Mouse (Mus musculus) forebrain, embryonic 13.5 days (tissue): ENCODE results near the gene Tkt. TPM values are rescaled to one million over a fixed set of nuclear protein-coding genes. Genes with fewer than 3 reads are reported as not detected.

Source experiments
- ATAC-seq: fragments of 200-750 bp; cut with Nextera tagmentation; 2 replicates; pipeline ENCODE4 v1.8.0; 2017
- H3K27ac ChIP-seq: fragments of 300-500 bp; sonication (generic); 2 replicates; pipeline ENCODE4 v1.5.1; 2015; ENCODE audit warnings: inconsistent platforms, mild to moderate bottlenecking, moderate library complexity
- H3K27me3 ChIP-seq: fragments of 300-500 bp; sonication (generic); 2 replicates; pipeline ENCODE4 v1.6.1; 2015; ENCODE audit warnings: mild to moderate bottlenecking, inconsistent platforms
- H3K36me3 ChIP-seq: fragments of 300-500 bp; sonication (generic); 2 replicates; pipeline ENCODE4 v1.6.1; 2015; ENCODE audit warnings: mild to moderate bottlenecking, inconsistent platforms; ENCODE audit not compliant: poor library complexity, severe bottlenecking
- H3K4me1 ChIP-seq: fragments of 300-500 bp; sonication (generic); 2 replicates; pipeline ENCODE4 v1.6.1; 2015; ENCODE audit warnings: inconsistent platforms
- H3K4me2 ChIP-seq: fragments of 300-500 bp; sonication (generic); 2 replicates; pipeline ENCODE4 v1.6.1; 2015; ENCODE audit warnings: inconsistent platforms, mild to moderate bottlenecking, moderate library complexity
- H3K4me3 ChIP-seq: fragments of 300-500 bp; sonication (generic); 2 replicates; pipeline ENCODE4 v1.5.1; 2015; ENCODE audit warnings: mild to moderate bottlenecking, inconsistent platforms
- H3K9ac ChIP-seq: fragments of 300-500 bp; sonication (generic); 2 replicates; pipeline ENCODE4 v1.6.1; 2015; ENCODE audit warnings: mild to moderate bottlenecking, inconsistent platforms
- H3K9me3 ChIP-seq: fragments of 300-500 bp; sonication (generic); replicated peaks from 2 replicates; pipeline ENCODE4 v1.6.1; 2016; ENCODE audit warnings: inconsistent platforms
- WGBS: fragments of 180-500 bp; shearing (Covaris S2); methylation state at CpG from one replicate; pipeline ENCODE4 v1.1.7; 2015; 5-methylcytosine and 5-hydroxymethylcytosine counted together
- polyA plus RNA-seq: library from polyadenylated mRNA; unstranded; fragments of >200 nt; fragmentation: Nextera tagmentation; extraction: Ambion mirVana; gene quantifications from 2 replicates; pipeline ENCODE4 v1.2.1, GENCODE M21; 2015

Gene Tkt
- polyA plus RNA-seq, 1 experiment from 2014 or later: 274 TPM

DNA sequence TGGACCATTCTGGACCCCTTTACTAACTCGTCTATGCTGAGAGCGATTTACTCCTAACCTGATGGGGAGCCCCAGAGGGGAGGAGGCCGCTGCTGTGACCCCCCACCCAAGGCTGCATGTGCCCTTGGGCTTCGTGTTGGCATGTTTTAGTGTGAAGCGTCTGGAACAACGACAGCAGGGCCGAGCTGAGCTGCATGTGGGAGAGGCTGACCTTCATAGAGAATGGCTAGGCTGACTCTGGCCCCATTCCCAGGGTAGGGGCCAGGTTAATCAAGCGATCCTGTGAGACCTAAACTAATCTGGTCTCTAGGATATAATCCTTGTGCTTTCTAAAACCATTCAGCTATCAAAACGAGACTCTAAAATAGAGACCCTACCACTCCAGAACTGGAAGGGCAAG lies 9.6 kb downstream of the Tkt start:
- WGBS: 78% methylated on average over 9 of the region's 9 CpGs
- Histone ChIP-seq H3K4me1 (peaks cover 25% of the 10 kb centered on the region), H3K9ac (no peak overlapping the region), H3K9me3 (no peaks in the 10 kb centered on the region), H3K4me2 (no peak overlapping the region), H3K4me3 (no peak overlapping the region), H3K27ac (no peak overlapping the region), H3K27me3 (no peaks in the 10 kb centered on the region), H3K36me3 (peaks cover 63% of the 10 kb centered on the region)
- no peak for ATAC-seq

GRCm38 (mm10) chr14:30559321-30559850 lies 11.2 kb downstream of the Tkt start:
- H3K9ac ChIP-seq: no peak overlapping the region
- H3K36me3 ChIP-seq: peaks cover 73% of the 10 kb centered on the region
- peak overlapping the region; percentile 16; the same call in 1 of the 2 replicates for H3K27ac ChIP-seq
- no peaks in the 10 kb centered on the region for H3K9me3 ChIP-seq
- peaks cover 25% of the 10 kb centered on the region for H3K4me1 ChIP-seq
- WGBS: 83% methylated on average over 17 of the region's 17 CpGs
- ATAC-seq: no peak
- no peak overlapping the region for H3K4me2 ChIP-seq
- H3K4me3 ChIP-seq: no peak overlapping the region
- no peaks in the 10 kb centered on the region for H3K27me3 ChIP-seq

DNA sequence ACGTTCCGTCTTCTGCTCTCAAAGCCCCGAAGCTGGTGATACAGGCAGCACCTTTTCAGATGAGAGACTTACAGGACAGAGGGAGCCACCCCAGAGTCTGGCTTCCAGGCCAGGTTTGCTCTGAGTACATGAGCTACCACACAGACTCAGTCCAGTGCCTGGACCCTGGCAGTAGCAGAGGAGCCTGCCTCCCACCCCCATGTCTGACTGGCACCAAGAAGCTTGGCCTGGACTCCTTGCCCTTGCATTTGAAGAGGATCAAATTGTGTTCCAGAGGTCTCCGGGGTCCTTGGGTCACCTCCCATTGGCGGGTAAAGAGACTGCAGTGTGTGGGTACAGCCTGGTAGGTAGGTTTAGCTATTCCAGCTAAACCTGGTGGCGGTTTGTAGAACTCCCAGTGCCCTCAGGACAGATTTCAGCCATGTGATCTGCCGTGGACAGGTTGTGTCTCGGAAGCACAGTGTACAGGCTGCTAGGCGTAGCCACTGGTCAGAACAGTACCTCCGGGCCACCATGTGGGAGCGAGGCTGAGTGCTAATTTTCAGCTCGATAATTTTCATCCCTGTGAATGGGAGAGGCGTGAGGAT lies 12.7 kb downstream of the Tkt start:
- H3K27me3 ChIP-seq: no peaks in the 10 kb centered on the region
- no peaks in the 10 kb centered on the region for H3K9me3 ChIP-seq
- peak overlapping the region; percentile 79 for H3K27ac ChIP-seq
- no peak overlapping the region for H3K9ac ChIP-seq
- WGBS: 89% methylated on average over 13 of the region's 13 CpGs
- H3K4me1 ChIP-seq: peaks cover 25% of the 10 kb centered on the region
- H3K36me3 ChIP-seq: peaks cover 78% of the 10 kb centered on the region
- no peak overlapping the region for H3K4me3 ChIP-seq
- no peak overlapping the region for H3K4me2 ChIP-seq
- ATAC-seq: no peak

DNA sequence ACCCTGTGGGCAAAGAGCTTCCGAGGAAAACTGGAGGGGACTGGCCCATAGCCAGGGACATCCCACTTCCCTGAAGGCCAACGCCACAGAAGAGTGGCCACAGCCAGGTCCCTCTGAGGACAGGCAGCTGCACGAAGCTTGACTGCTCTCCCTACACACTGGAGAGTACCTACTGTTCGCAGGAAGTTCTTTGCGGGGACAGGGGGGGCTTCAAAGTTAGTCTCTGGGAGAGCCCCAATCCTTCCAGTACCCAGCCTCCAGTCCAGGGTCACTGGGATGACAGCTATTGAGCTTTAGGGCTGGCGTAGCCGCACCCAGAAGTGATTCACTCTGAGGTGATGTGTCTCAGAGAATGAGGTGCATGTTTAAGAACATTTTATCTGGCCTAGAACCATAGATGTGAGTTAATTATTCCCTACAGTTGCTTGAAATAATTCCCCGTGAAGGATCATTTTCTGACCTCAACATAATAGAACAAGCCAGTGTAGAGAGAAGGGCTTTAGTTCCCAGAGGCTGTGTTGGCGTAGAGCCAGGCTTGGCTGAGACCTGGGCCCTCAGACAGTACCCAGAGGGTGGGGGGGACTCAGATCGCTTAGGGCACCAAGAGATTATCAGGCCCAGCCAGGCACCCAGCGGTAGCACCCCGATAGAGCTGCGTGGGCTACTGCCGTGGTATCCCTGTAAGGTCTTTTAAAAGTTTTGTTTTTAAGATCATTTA lies 13.5 kb downstream of the Tkt start:
- no peaks in the 10 kb centered on the region for H3K27me3 ChIP-seq
- H3K9ac ChIP-seq: 0 out of 2 replicates have a peak overlapping the region, but pooled peaks have one; percentile 21
- peak; percentile 75 for ATAC-seq
- WGBS: 37% methylated on average over 14 of the region's 14 CpGs
- H3K27ac ChIP-seq: peak overlapping the region; percentile 79
- peaks cover 78% of the 10 kb centered on the region for H3K36me3 ChIP-seq
- H3K4me2 ChIP-seq: no peak overlapping the region
- H3K9me3 ChIP-seq: no peaks in the 10 kb centered on the region
- H3K4me1 ChIP-seq: peaks cover 25% of the 10 kb centered on the region
- no peak overlapping the region for H3K4me3 ChIP-seq

DNA sequence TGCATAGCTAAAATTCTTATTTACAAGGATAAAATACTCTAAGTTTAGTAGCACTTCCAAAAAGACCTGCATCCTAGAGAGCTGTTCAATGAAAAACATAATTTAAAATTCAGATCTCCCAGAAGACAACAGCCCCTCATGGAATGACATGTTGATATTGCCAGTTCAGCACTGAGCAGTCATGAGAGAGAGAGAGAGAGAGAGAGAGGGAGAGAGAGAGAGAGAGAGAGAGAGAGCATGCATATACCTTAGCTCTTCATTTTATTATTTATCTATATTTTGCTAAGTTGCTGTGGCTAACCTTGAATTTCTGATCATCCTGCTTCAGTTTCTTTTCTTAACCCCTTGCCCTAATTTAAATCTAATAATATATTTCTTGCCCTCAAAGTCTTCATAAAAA lies 14.2 kb downstream of the Tkt start:
- H3K27ac ChIP-seq: no peak overlapping the region
- H3K36me3 ChIP-seq: peaks cover 83% of the 10 kb centered on the region
- no peaks in the 10 kb centered on the region for H3K27me3 ChIP-seq
- no peak overlapping the region for H3K4me3 ChIP-seq
- no peak for ATAC-seq
- H3K4me1 ChIP-seq: peaks cover 24% of the 10 kb centered on the region
- no peak overlapping the region for H3K9ac ChIP-seq
- no peak overlapping the region for H3K4me2 ChIP-seq
- no peaks in the 10 kb centered on the region for H3K9me3 ChIP-seq

DNA sequence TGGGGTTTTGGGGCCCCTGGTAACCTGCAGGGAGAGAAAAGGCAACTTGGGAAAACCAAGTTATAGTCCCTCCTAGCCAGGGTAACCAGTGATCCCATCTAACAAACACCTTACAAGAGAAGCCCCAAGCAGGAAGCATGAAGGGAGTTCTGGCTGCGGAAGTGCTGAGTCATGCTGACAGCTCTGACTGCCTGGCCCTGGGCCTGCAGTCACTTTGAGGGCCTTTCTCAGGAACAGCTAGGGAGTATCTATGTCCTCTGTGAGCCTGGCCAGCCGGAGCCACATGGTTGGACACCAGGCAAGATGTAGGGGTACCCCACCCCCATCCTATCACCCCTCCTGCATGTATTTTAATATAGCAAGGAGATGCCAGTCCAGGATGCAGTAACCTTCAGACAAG lies 16.3 kb downstream of the Tkt start:
- Histone ChIP-seq H3K4me2 (no peak overlapping the region), H3K27ac (no peak overlapping the region), H3K4me3 (no peak overlapping the region), H3K4me1 (peaks cover 17% of the 10 kb centered on the region), H3K9me3 (no peaks in the 10 kb centered on the region), H3K9ac (no peak overlapping the region), H3K36me3 (peaks cover 84% of the 10 kb centered on the region), H3K27me3 (no peaks in the 10 kb centered on the region)
- no peak for ATAC-seq
- WGBS: 100% methylated on average over 2 of the region's 2 CpGs

DNA sequence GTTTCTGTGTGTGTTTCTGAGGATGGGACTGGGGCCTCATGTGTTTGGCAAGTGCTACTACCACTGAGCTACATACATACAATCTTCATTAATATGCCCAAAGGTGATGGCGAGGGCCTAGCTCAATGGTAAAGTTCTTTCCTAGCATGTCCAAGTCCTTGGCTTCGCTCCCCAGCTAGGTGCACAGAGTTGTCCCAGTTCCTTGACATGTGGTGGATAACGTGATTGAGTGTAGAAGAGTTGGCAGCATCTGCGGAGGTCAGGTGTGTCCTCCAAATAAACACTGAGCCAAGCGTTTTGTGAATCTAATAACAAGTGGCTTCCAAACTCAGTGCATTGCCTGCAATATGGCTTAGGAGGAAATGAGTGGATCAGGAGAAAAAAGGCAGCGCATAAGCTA lies 18.2 kb downstream of the Tkt start:
- Histone ChIP-seq H3K4me3 (no peak overlapping the region), H3K36me3 (peaks cover 84% of the 10 kb centered on the region), H3K27me3 (no peaks in the 10 kb centered on the region), H3K27ac (no peak overlapping the region), H3K9ac (no peak overlapping the region), H3K4me2 (no peak overlapping the region), H3K9me3 (no peaks in the 10 kb centered on the region), H3K4me1 (peaks cover 7% of the 10 kb centered on the region)
- WGBS: 96% methylated on average over 6 of the region's 6 CpGs
- no peak for ATAC-seq

DNA sequence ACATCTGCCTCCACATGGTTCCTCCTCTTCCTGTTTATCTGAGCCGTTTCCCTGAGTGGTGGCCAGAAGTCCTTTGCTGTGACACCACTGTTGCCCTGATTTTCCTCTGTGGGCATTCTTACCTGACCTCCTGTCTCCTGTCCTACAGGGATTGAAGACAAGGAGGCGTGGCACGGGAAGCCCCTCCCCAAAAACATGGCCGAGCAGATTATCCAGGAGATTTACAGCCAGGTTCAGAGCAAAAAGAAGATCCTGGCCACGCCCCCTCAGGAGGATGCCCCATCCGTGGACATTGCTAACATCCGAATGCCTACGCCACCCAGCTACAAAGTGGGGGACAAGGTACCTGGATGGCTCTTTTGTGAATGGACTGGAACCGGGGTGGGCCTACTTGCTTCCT lies 19.9 kb downstream of the Tkt start:
- no peak for ATAC-seq
- peaks cover 96% of the 10 kb centered on the region for H3K36me3 ChIP-seq
- 88% methylated on average over 9 of the region's 9 CpGs for WGBS

DNA sequence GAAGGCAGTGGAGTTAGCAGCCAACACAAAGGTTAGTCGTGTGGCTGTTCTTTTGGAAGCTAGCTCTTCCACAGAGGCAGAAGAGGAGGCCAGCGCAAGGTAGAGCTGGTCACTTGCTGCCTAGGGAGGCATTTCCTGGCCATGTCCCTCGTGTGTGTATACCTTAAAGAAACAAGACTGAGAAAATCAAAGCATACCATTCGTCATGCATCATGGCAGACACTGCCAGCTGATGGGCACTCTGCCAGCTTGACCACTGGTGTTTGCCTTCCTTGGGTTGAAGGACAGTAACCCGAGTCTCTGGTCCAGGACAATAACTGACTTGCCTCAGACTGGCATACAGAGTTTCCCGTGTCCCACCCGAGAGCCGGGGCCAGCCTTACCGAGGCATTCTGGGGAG lies 22.1 kb downstream of the Tkt start:
- H3K9ac ChIP-seq: no peak overlapping the region
- no peak overlapping the region for H3K4me3 ChIP-seq
- H3K27me3 ChIP-seq: no peaks in the 10 kb centered on the region
- no peak for ATAC-seq
- no peaks in the 10 kb centered on the region for H3K9me3 ChIP-seq
- 93% methylated on average over 9 of the region's 9 CpGs for WGBS
- H3K4me1 ChIP-seq: no peaks in the 10 kb centered on the region
- no peak overlapping the region for H3K27ac ChIP-seq
- peaks cover 98% of the 10 kb centered on the region for H3K36me3 ChIP-seq
- H3K4me2 ChIP-seq: no peak overlapping the region

More for the DNA sequence above, 19.9 kb downstream of the Tkt start:
- Histone ChIP-seq H3K9ac (no peak overlapping the region), H3K27ac (no peak overlapping the region), H3K4me1 (no peaks in the 10 kb centered on the region), H3K27me3 (no peaks in the 10 kb centered on the region), H3K9me3 (no peaks in the 10 kb centered on the region), H3K4me3 (no peak overlapping the region), H3K4me2 (no peak overlapping the region)

- no peaks in the 10 kb centered on the region for H3K9me3 ChIP-seq
- H3K27me3 ChIP-seq: no peaks in the 10 kb centered on the region
- no peaks in the 10 kb centered on the region for H3K4me1 ChIP-seq
- no peak for ATAC-seq
- no peak overlapping the region for H3K4me3 ChIP-seq
- peaks cover 91% of the 10 kb centered on the region for H3K36me3 ChIP-seq
- no peak overlapping the region for H3K4me2 ChIP-seq
- 92% methylated on average over 10 of the region's 10 CpGs for WGBS
- no peak overlapping the region for H3K27ac ChIP-seq
- H3K9ac ChIP-seq: no peak overlapping the region
These were observed 24.1 kb downstream of the Tkt start for GRCm38 (mm10) chr14:30572253-30572652.

- H3K36me3 ChIP-seq: peaks cover 81% of the 10 kb centered on the region
- H3K9me3 ChIP-seq: no peaks in the 10 kb centered on the region
- no peaks in the 10 kb centered on the region for H3K27me3 ChIP-seq
- H3K4me3 ChIP-seq: no peak overlapping the region
- ATAC-seq: no peak
- H3K4me2 ChIP-seq: no peak overlapping the region
- no peaks in the 10 kb centered on the region for H3K4me1 ChIP-seq
- WGBS: 60% methylated on average over 8 of the region's 8 CpGs
- no peak overlapping the region for H3K27ac ChIP-seq
- H3K9ac ChIP-seq: no peak overlapping the region
These were observed 25.1 kb downstream of the Tkt start for GRCm38 (mm10) chr14:30573235-30573634.

DNA sequence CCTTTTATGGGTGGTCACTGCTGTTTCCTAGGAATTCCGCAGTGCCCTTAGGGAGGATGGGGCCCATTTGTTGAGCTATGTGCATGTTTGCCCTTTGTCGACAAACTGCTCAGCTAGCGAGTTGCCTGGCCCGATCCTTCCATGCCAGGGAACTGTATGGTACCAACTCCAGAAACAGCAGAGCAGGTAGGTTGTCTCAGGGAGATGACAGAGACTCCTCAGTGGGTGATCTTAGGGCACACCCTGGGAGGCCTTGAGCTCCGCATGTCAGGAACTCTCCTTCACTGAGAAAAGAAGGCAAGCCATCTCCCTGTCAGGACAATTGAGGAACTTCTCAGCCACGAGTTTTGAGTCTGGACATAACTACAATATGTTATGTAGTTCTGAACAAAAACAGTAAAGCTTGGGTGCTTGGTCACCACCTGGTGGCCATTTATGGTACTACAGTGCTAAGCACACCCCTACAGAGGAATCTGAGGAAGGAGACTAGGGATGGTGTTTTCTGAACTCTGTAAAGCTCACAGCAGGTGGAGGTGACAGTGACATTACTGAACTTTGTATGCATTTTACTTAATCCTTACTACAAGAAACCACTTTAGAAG lies 25.9 kb downstream of the Tkt start:
- H3K9me3 ChIP-seq: no peaks in the 10 kb centered on the region
- peak; percentile 67; the same call in 1 of the 2 replicates for ATAC-seq
- peaks cover 72% of the 10 kb centered on the region for H3K36me3 ChIP-seq
- H3K4me2 ChIP-seq: no peak overlapping the region
- peak overlapping the region; percentile 14; the same call in 1 of the 2 replicates for H3K27ac ChIP-seq
- no peaks in the 10 kb centered on the region for H3K4me1 ChIP-seq
- no peak overlapping the region for H3K9ac ChIP-seq
- H3K4me3 ChIP-seq: no peak overlapping the region
- 65% methylated on average over 6 of the region's 6 CpGs for WGBS
- H3K27me3 ChIP-seq: no peaks in the 10 kb centered on the region
